Mouse (Mus musculus): ENCODE measurements around the gene Evx2. TPM values are rescaled to one million over a fixed set of nuclear protein-coding genes. Genes with fewer than 3 reads are reported as not detected.

Gene Evx2
- total and polyA plus RNA-seq, 3 experiments: not detected

DNA sequence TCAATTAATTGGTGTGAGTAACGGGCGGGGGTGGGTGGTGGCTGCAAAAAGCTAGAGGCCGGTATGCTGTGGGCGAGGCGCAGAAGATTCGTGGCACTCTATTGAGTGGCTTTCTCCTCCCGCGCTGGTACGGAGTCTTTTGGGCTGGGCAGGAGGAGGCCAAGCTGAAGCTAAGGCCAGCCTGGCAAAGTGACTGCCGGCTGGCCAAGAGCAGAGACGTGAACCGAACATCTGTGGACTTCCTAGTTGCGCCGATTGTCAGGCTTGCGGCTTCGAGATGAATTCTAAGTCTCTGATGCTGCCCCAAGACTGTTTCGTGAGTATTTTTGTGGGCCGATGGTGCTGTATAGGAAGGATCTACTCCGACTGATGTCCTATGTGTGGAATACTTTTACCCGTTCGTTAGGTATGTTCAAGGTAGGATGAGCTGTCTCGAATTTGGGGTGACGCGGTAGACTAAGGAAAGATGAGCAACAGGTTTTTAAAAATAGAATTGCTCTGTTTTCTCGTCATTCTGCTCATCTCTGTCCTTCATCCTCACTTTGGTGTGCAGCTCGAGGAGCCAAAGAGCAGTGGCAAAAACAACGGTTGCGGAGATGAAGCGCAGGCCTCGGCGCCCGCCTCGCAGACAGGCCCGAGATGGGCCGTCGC, 8.0 kb upstream of the Evx2 start (continued):
- no peak for TF ChIP-seq UBTF (IDR thresholded peaks at IDR 0.05; ENCODE audit: borderline replicate concordance, insufficient read depth, low read depth, low read length)
- no peak for TF ChIP-seq E2F4 (IDR thresholded peaks at IDR 0.05; ENCODE audit: borderline replicate concordance, low read depth, low read length)
- no peak for TF ChIP-seq POLR2AphosphoS2 (IDR thresholded peaks at IDR 0.05; ENCODE audit: low read length)
- no peak for TF ChIP-seq GABPA (IDR thresholded peaks at IDR 0.05; ENCODE audit: low read depth, low read length)
- TF ChIP-seq RAD21 (IDR thresholded peaks at IDR 0.05; ENCODE audit: low read depth, low read length): no peak
- no peak for TF ChIP-seq SIN3A (IDR thresholded peaks at IDR 0.05; ENCODE audit: low read length)
- TF ChIP-seq USF1 (IDR thresholded peaks at IDR 0.05; ENCODE audit: low read depth, low read length): no peak

DNA sequence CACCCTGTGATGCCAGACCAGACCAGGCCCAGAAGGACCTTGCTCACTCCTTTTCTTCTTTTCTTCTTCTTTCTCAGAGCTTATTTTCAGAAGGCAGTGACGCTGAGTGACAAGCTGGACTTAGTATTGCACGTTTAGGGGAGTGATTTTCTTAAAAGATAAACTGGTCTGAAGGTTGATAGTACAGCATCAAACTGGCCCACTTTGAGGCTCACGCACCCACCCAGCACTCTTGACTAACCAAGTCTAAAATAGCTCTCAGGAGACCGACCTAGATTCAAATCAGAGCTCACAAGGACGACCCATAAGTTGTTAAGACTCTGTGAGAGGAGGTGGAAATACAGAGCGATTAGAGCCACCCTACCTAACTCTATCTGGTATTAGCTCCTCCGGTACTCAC, 7.1 kb upstream of the Evx2 start:
- no peaks in the 10 kb centered on the region for H3K27me3 ChIP-seq (ENCODE audit: control insufficient read depth in 1 of 2, insufficient read depth in 2 of 2, low read length in 2 of 2)
- no peak overlapping the region for H3K9ac ChIP-seq (ENCODE audit: control insufficient read depth, low read depth, low read length, poor library complexity, severe bottlenecking)
- no peak overlapping the region for H3K27ac ChIP-seq (ENCODE audit: control insufficient read depth, low read depth, low read length)
- DNase-seq (ENCODE audit: low read depth, low spot score): no peak
- no peaks in the 10 kb centered on the region for H3K4me1 ChIP-seq (ENCODE audit: control insufficient read depth in 1 of 2, insufficient read depth in 2 of 2, low read length in 2 of 2)
- no peaks in the 10 kb centered on the region for H3K36me3 ChIP-seq (ENCODE audit: control insufficient read depth in 1 of 2, insufficient read depth in 2 of 2, low read length in 2 of 2)
- no peaks in the 10 kb centered on the region for H3K9me3 ChIP-seq (replicated peaks; ENCODE audit: insufficient read depth, low read length)
- H3K4me3 ChIP-seq (ENCODE audit: control insufficient read depth in 1 of 2, insufficient read depth in 1 of 2, low read depth in 2 of 2, low read length in 2 of 2): no peak overlapping the region
- H3K79me2 ChIP-seq (ENCODE audit: control insufficient read depth, insufficient read depth, low read length, poor library complexity): no peaks in the 10 kb centered on the region
- TF ChIP-seq SIN3A (IDR thresholded peaks at IDR 0.05; ENCODE audit: low read length): no peak
- no peak for TF ChIP-seq ZMIZ1 (IDR thresholded peaks at IDR 0.05; ENCODE audit: low read depth, low read length)
- no peak for TF ChIP-seq EP300 (IDR thresholded peaks at IDR 0.05; ENCODE audit: low read depth in 1 of 2, low read length in 2 of 2)
- no peak for TF ChIP-seq CTCF (IDR thresholded peaks at IDR 0.05 in 2 of 3, conservative IDR thresholded peaks at IDR 0.05 in 1 of 3; ENCODE audit: control insufficient read depth in 1 of 3, insufficient read depth in 1 of 3, low read depth in 2 of 3, low read length in 3 of 3, poor library complexity in 1 of 3, severe bottlenecking in 1 of 3)
- no peak for TF ChIP-seq POLR2AphosphoS2 (IDR thresholded peaks at IDR 0.05; ENCODE audit: low read length)
- TF ChIP-seq CHD2 (IDR thresholded peaks at IDR 0.05; ENCODE audit: low read length): no peak
- TF ChIP-seq MAX (IDR thresholded peaks at IDR 0.05; ENCODE audit: low read length): no peak
- no peak for TF ChIP-seq TBP (IDR thresholded peaks at IDR 0.05; ENCODE audit: low read depth, low read length)
- no peak for TF ChIP-seq KAT2A (conservative IDR thresholded peaks at IDR 0.05; ENCODE audit: low read depth, low read length)
- no peak for TF ChIP-seq TCF12 (IDR thresholded peaks at IDR 0.05; ENCODE audit: low read depth, low read length)
- TF ChIP-seq RAD21 (IDR thresholded peaks at IDR 0.05; ENCODE audit: low read depth, low read length): no peak
- TF ChIP-seq MYC (IDR thresholded peaks at IDR 0.05; ENCODE audit: low read depth, low read length): no peak
- no peak for TF ChIP-seq SMC3 (IDR thresholded peaks at IDR 0.05; ENCODE audit: low read depth, low read length)
- TF ChIP-seq CHD1 (IDR thresholded peaks at IDR 0.05; ENCODE audit: low read depth, low read length): no peak
- no peak for TF ChIP-seq TAL1 (IDR thresholded peaks at IDR 0.05; ENCODE audit: low read length)
- no peak for TF ChIP-seq RCOR1 (IDR thresholded peaks at IDR 0.05; ENCODE audit: low read depth, low read length)
- no peak for TF ChIP-seq ZNF384 (IDR thresholded peaks at IDR 0.05; ENCODE audit: low read depth, low read length)
- TF ChIP-seq USF2 (IDR thresholded peaks at IDR 0.05; ENCODE audit: borderline replicate concordance in 1 of 2, insufficient read depth in 1 of 2, low read depth in 1 of 2, low read length in 2 of 2): no peak
- no peak for TF ChIP-seq USF1 (IDR thresholded peaks at IDR 0.05; ENCODE audit: low read depth, low read length)
- no peak for TF ChIP-seq MAZ (IDR thresholded peaks at IDR 0.05; ENCODE audit: low read depth, low read length)
